Mouse (Mus musculus): ENCODE data around the gene Aatk.

DNA sequence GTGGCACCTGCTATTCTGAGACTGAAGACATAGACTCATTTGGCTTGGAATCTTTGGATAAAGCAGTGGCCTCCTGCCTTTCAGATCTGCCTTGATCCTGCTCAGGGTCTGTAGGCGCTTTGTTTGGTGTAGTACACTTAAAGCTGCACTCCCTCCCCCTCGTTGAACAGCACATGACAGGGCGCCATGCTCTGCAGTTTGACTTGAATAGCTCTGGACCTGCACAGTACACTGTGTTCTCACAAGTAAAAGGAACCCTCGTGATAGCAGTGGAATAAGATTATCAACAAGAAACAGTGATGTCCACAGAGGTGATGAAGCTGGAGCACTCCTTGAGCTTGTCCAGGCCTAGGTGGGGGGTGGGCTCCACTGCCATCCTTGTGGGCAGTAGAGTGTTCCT is 87.3 kb downstream of the Aatk start:
- TF ChIP-seq CTCF (IDR thresholded peaks at IDR 0.05; ENCODE audit: low read depth, low read length) (no peak), TAL1 (conservative IDR thresholded peaks at IDR 0.05; ENCODE audit: low read depth, low read length) (no peak), GATA1 (IDR thresholded peaks at IDR 0.05; ENCODE audit: borderline replicate concordance, low read length) (no peak)

Measured in G1E (cell line).